8 mouse cellular contexts compared by ENCODE assay signal in genomic region chr13:34635978-34636377, GRCm38 (mm10). TPM values are rescaled to one million over a fixed set of nuclear protein-coding genes. Genes with fewer than 3 reads are reported as not detected.
DNase-seq lines count a peak whose midpoint lies in the region; ATAC-seq and TF ChIP-seq lines count a peak whose summit lies in the region.

No protein-coding gene starts in this region.

- 44% methylated on average over 5 of the region's 5 CpGs for WGBS in spleen, adult 2 months
- 38% methylated on average over 5 of the region's 5 CpGs for WGBS in cerebellum, adult 2 months
- WGBS in intestine, postnatal 0 days: 30% methylated on average over 5 of the region's 5 CpGs
- 66% methylated on average over 5 of the region's 5 CpGs for WGBS in limb, embryonic 10.5 days

- TF ChIP-seq CTCF in spleen, adult 2 months (IDR thresholded peaks at IDR 0.05; ENCODE audit: extremely low read depth, insufficient read depth, insufficient read length, insufficient replicate concordance): peak; percentile 11; the same call in 1 of the 2 replicates
- peak; percentile 77 for TF ChIP-seq CTCF in cerebellum, adult 2 months (IDR thresholded peaks at IDR 0.05; ENCODE audit: borderline replicate concordance, insufficient read depth, low read depth, low read length)
- peak; percentile 92 for TF ChIP-seq CTCF in intestine, postnatal 0 days (IDR thresholded peaks at IDR 0.05; ENCODE audit: low read depth)

- H3K27me3 ChIP-seq in spleen, adult 2 months (ENCODE audit: control insufficient read depth, insufficient read depth, low read length): no peaks in the 10 kb centered on the region
- H3K27me3 ChIP-seq in cerebellum, adult 2 months (ENCODE audit: control insufficient read depth, insufficient read depth, low read length): no peaks in the 10 kb centered on the region; the same call in 1 of the 2 replicates
- no peaks in the 10 kb centered on the region for H3K27me3 ChIP-seq in intestine, postnatal 0 days (replicated peaks; ENCODE audit: control insufficient read depth, insufficient read depth, low read length)
- H3K27me3 ChIP-seq in limb, embryonic 10.5 days (ENCODE audit: low read depth, poor library complexity, severe bottlenecking): no peaks in the 10 kb centered on the region

- no peak for DNase-seq in spleen, adult 2 months (ENCODE audit: low read depth in 1 of 2, low spot score in 2 of 2)
- DNase-seq in spleen, postnatal 36 days (ENCODE audit: low spot score in 2 of 2): no peak
- peak; percentile 57 to 69 for DNase-seq in cerebellum, adult 2 months
- DNase-seq in frontal cortex, adult 2 months (ENCODE audit: extremely low spot score in 1 of 2, low spot score in 1 of 2): peak; percentile 59 to 92
- peak; percentile 70 for DNase-seq in limb, embryonic 10.5 days (ENCODE audit: low spot score)
- DNase-seq in neural tube, embryonic 10.5 days (ENCODE audit: extremely low spot score, low spot score): peak; percentile 59
- DNase-seq in thymus, postnatal 4 days: peak; percentile 77

- H3K4me1 ChIP-seq in spleen, adult 2 months (ENCODE audit: control insufficient read depth, insufficient read depth, insufficient read length): no peaks in the 10 kb centered on the region
- H3K4me1 ChIP-seq in cerebellum, adult 2 months (ENCODE audit: control insufficient read depth, insufficient read depth, low read length): no peaks in the 10 kb centered on the region
- no peaks in the 10 kb centered on the region for H3K4me1 ChIP-seq in intestine, postnatal 0 days (replicated peaks; ENCODE audit: control insufficient read depth, insufficient read depth, low read length)
- H3K4me1 ChIP-seq in limb, embryonic 10.5 days: no peaks in the 10 kb centered on the region

- no peak overlapping the region for H3K4me2 ChIP-seq in intestine, postnatal 0 days (replicated peaks; ENCODE audit: low read depth)

- no peak overlapping the region for H3K4me3 ChIP-seq in spleen, adult 2 months (ENCODE audit: extremely low read depth, insufficient read depth, insufficient read length)
- H3K4me3 ChIP-seq in cerebellum, adult 2 months (replicated peaks; ENCODE audit: insufficient read depth, low read depth, low read length): no peak overlapping the region
- H3K4me3 ChIP-seq in intestine, postnatal 0 days (ENCODE audit: low read depth, low read length): no peak overlapping the region
- H3K4me3 ChIP-seq in limb, embryonic 10.5 days: no peak overlapping the region

- H3K9me3 ChIP-seq in intestine, postnatal 0 days (ENCODE audit: control insufficient read depth): no peaks in the 10 kb centered on the region
- H3K9me3 ChIP-seq in limb, embryonic 10.5 days (replicated peaks): no peaks in the 10 kb centered on the region

- no peak overlapping the region for H3K27ac ChIP-seq in spleen, adult 2 months (ENCODE audit: insufficient read depth, low read length)
- no peak overlapping the region for H3K27ac ChIP-seq in cerebellum, adult 2 months (ENCODE audit: insufficient read depth, low read length)
- no peak overlapping the region for H3K27ac ChIP-seq in intestine, postnatal 0 days (ENCODE audit: low read depth, low read length)
- no peak overlapping the region for H3K27ac ChIP-seq in limb, embryonic 10.5 days

- H3K36me3 ChIP-seq in spleen, adult 2 months (ENCODE audit: control insufficient read depth, insufficient read depth, low read length): peaks cover 23% of the 10 kb centered on the region
- H3K36me3 ChIP-seq in intestine, postnatal 0 days (ENCODE audit: control insufficient read depth, insufficient read depth): peaks cover 33% of the 10 kb centered on the region
- no peaks in the 10 kb centered on the region for H3K36me3 ChIP-seq in limb, embryonic 10.5 days

- no peak for TF ChIP-seq POLR2A in spleen, adult 2 months (IDR thresholded peaks at IDR 0.05; ENCODE audit: low read depth, low read length)
- TF ChIP-seq POLR2A in cerebellum, adult 2 months (IDR thresholded peaks at IDR 0.05; ENCODE audit: borderline replicate concordance, insufficient read depth, low read length): no peak

- H3K9ac ChIP-seq in intestine, postnatal 0 days (ENCODE audit: low read depth, low read length): no peak overlapping the region

- peak; percentile 44; the same call in 1 of the 2 replicates for ATAC-seq in intestine, postnatal 0 days

RNA-seq across cellular contexts. Expression of gene Pxdc1, which starts 17.3 kb away (rescaled TPM):
- polyA plus RNA-seq in spleen, adult 2 months (2012; rRNA removed): 41.9 and 47.4 TPM in 2 replicates
- 5.1 and 5.7 TPM in 2 replicates for polyA plus RNA-seq in cerebellum, adult 2 months (2012; rRNA removed)
- 8.0 and 8.9 TPM in 2 replicates for polyA plus RNA-seq in frontal cortex, adult 2 months (2012; rRNA removed)
- polyA plus RNA-seq in intestine, postnatal 0 days (2015; fragmentation: Nextera tagmentation; extraction: Ambion mirVana): 71.3 and 80.4 TPM in 2 replicates
- polyA plus RNA-seq in limb, embryonic 10.5 days (2016; fragmentation: Nextera tagmentation; extraction: Ambion mirVana): 1.9 and 2.5 TPM in 2 replicates

Comparison
In these comparisons a context has a peak if more than half of its experiments do, and no peak if none do; other contexts are left out.
1. DNase-seq: peak in cerebellum, adult 2 months (2 of 2), frontal cortex, adult 2 months (2 of 2), limb, embryonic 10.5 days (single experiment), neural tube, embryonic 10.5 days (single experiment) and thymus, postnatal 4 days (single experiment); none in spleen, adult 2 months (0 of 2) and spleen, postnatal 36 days (0 of 2).
2. CTCF ChIP-seq: peak in every context shown above with its lines; median percentile 92 in intestine, postnatal 0 days; 77 in cerebellum, adult 2 months; 11 in spleen, adult 2 months.